Comparison of ENCODE assay signal across 8 mouse cellular contexts in genomic region chr11:9010853-9011339, GRCm38 (mm10). TPM values are rescaled to one million over a fixed set of nuclear protein-coding genes. Genes with fewer than 3 reads are reported as not detected.
A peak's percentile ranks its signal among the peaks of the same experiment; 100 is the strongest.
DNase-seq lines count a peak whose midpoint lies in the region; ATAC-seq and TF ChIP-seq lines count a peak whose summit lies in the region.

Gene Hus1, minus strand, starts transcription at chr11:9011191.

- under 1% methylated on average over 43 of the region's 43 CpGs for WGBS in forebrain, embryonic 12.5 days
- 0% methylated on average over 41 of the region's 43 CpGs for WGBS in heart, postnatal 0 days
- WGBS in liver, embryonic 16.5 days (ENCODE audit: insufficient replicate concordance), result under 1% methylated on average over 43 of the region's 43 CpGs
- WGBS in neural tube, embryonic 13.5 days, result under 1% methylated on average over 43 of the region's 43 CpGs

- peaks cover 14% of the 10 kb centered on the region for H3K79me2 ChIP-seq in CH12.LX (replicated peaks; ENCODE audit: control insufficient read depth, extremely low read depth, insufficient read depth, poor library complexity, severe bottlenecking)

- peak within 1 kb of the TSS; percentile 65 for H3K9ac ChIP-seq in CH12.LX (ENCODE audit: insufficient read depth, low read depth)
- peak within 1 kb of the TSS; percentile 80 for H3K9ac ChIP-seq in forebrain, embryonic 12.5 days
- H3K9ac ChIP-seq in heart, postnatal 0 days (replicated peaks; ENCODE audit: low read depth, low read length), result peak within 1 kb of the TSS; percentile 89
- H3K9ac ChIP-seq in liver, embryonic 16.5 days (ENCODE audit: low read depth, low read length), result peak within 1 kb of the TSS; percentile 86
- H3K9ac ChIP-seq in neural tube, embryonic 13.5 days, result peak within 1 kb of the TSS; percentile 81

- H3K4me3 ChIP-seq in CH12.LX (replicated peaks in 1 of 3; ENCODE audit: low read depth in 2 of 3, low read length in 2 of 3, poor library complexity in 1 of 3), result peak within 1 kb of the TSS; percentile 77 to 87 (median 86)
- peak within 1 kb of the TSS; percentile 68 for H3K4me3 ChIP-seq in forebrain, embryonic 12.5 days (replicated peaks)
- H3K4me3 ChIP-seq in heart, postnatal 0 days (ENCODE audit: low read depth, low read length), result peak within 1 kb of the TSS; percentile 96
- H3K4me3 ChIP-seq in liver, embryonic 16.5 days (ENCODE audit: low read depth, low read length), result peak within 1 kb of the TSS; percentile 89
- H3K4me3 ChIP-seq in neural tube, embryonic 13.5 days, result peak within 1 kb of the TSS; percentile 73
- peak within 1 kb of the TSS; percentile 97 for H3K4me3 ChIP-seq in testis, adult 2 months (ENCODE audit: control insufficient read depth, low read depth, low read length)

- peak; percentile 89 for TF ChIP-seq POLR2A in CH12.LX (IDR thresholded peaks at IDR 0.05; ENCODE audit: low read depth, low read length)
- TF ChIP-seq POLR2A in testis, adult 2 months (IDR thresholded peaks at IDR 0.05; ENCODE audit: control insufficient read depth, low read depth, low read length), result peak; percentile 83

- in situ Hi-C loops in CH12.LX (cut with MboI; ENCODE audit: low pct_ligation_motif_present, low pct_unique_long_range_greater_than_20kb, low sequenced_read_pairs), result no loop called here

- H3K27me3 ChIP-seq in CH12.LX (replicated peaks), result peaks cover 35% of the 10 kb centered on the region
- no peaks in the 10 kb centered on the region for H3K27me3 ChIP-seq in forebrain, embryonic 12.5 days
- no peaks in the 10 kb centered on the region for H3K27me3 ChIP-seq in heart, postnatal 0 days (ENCODE audit: control insufficient read depth, insufficient read depth, low read length)
- no peaks in the 10 kb centered on the region for H3K27me3 ChIP-seq in liver, embryonic 16.5 days (ENCODE audit: control insufficient read depth, insufficient read depth, low read depth, low read length)
- no peaks in the 10 kb centered on the region; the same call in 1 of the 2 replicates for H3K27me3 ChIP-seq in neural tube, embryonic 13.5 days
- no peaks in the 10 kb centered on the region for H3K27me3 ChIP-seq in testis, adult 2 months (ENCODE audit: control insufficient read depth, insufficient read depth, low read length)

- peak; percentile 83 for DNase-seq in CH12.LX (ENCODE audit: extremely low read depth)
- DNase-seq in c-Kit-positive CD71-positive TER-119-negative erythroid progenitor cells, embryonic 14.5 days (ENCODE audit: low read depth), result peak; percentile 81
- peak; percentile 71 for DNase-seq in heart, postnatal 0 days (ENCODE audit: low spot score)
- peak; percentile 92 to 94 for DNase-seq in kidney, postnatal 4 days

- no peak for TF ChIP-seq EP300 in CH12.LX (IDR thresholded peaks at IDR 0.05; ENCODE audit: low read length)
- TF ChIP-seq EP300 in heart, postnatal 0 days (IDR thresholded peaks at IDR 0.05; ENCODE audit: low read depth), result no peak

- peak within 1 kb of the TSS; percentile 73 for H3K27ac ChIP-seq in CH12.LX (ENCODE audit: insufficient read depth, low read depth)
- peak within 1 kb of the TSS; percentile 87 for H3K27ac ChIP-seq in forebrain, embryonic 12.5 days
- peak within 1 kb of the TSS; percentile 94 for H3K27ac ChIP-seq in heart, postnatal 0 days (ENCODE audit: low read depth)
- H3K27ac ChIP-seq in liver, embryonic 16.5 days (ENCODE audit: low read length), result peak within 1 kb of the TSS; percentile 86
- peak within 1 kb of the TSS; percentile 86 for H3K27ac ChIP-seq in neural tube, embryonic 13.5 days (replicated peaks)
- H3K27ac ChIP-seq in testis, adult 2 months (ENCODE audit: control insufficient read depth, insufficient read depth, low read depth, low read length), result peak within 1 kb of the TSS; percentile 84

- TF ChIP-seq CTCF in CH12.LX (conservative IDR thresholded peaks at IDR 0.05 in 1 of 2, IDR thresholded peaks at IDR 0.05 in 1 of 2; ENCODE audit: low read depth in 2 of 2, low read length in 2 of 2), result no peak
- TF ChIP-seq CTCF in heart, postnatal 0 days (IDR thresholded peaks at IDR 0.05; ENCODE audit: low read depth), result no peak
- TF ChIP-seq CTCF in testis, adult 2 months (IDR thresholded peaks at IDR 0.05; ENCODE audit: control insufficient read depth, insufficient read depth, insufficient replicate concordance, low read depth, low read length), result no peak

- no peaks in the 10 kb centered on the region for H3K9me3 ChIP-seq in CH12.LX (replicated peaks; ENCODE audit: low read length)
- no peaks in the 10 kb centered on the region for H3K9me3 ChIP-seq in forebrain, embryonic 12.5 days
- no peaks in the 10 kb centered on the region for H3K9me3 ChIP-seq in heart, postnatal 0 days (replicated peaks; ENCODE audit: control insufficient read depth, low read length)
- no peaks in the 10 kb centered on the region for H3K9me3 ChIP-seq in liver, embryonic 16.5 days (replicated peaks; ENCODE audit: control insufficient read depth, low read length)
- H3K9me3 ChIP-seq in neural tube, embryonic 13.5 days, result no peaks in the 10 kb centered on the region

- dilution Hi-C loops in CH12.LX (cut with MboI; ENCODE audit: extremely low pct_ligation_motif_present, extremely low pct_unique_long_range_greater_than_20kb, low sequenced_read_pairs), result no loop called here

- peaks cover 4 to 23% of the 10 kb centered on the region in 2 experiments; a peak in 3 of 4 replicates for H3K4me1 ChIP-seq in CH12.LX (ENCODE audit: control insufficient read depth in 1 of 2, insufficient read depth in 2 of 2)
- peaks cover 17% of the 10 kb centered on the region for H3K4me1 ChIP-seq in forebrain, embryonic 12.5 days
- peaks cover 10% of the 10 kb centered on the region for H3K4me1 ChIP-seq in heart, postnatal 0 days (ENCODE audit: control insufficient read depth, insufficient read depth)
- peaks cover 9% of the 10 kb centered on the region for H3K4me1 ChIP-seq in liver, embryonic 16.5 days (ENCODE audit: control insufficient read depth, low read depth, low read length)
- peaks cover 15% of the 10 kb centered on the region for H3K4me1 ChIP-seq in neural tube, embryonic 13.5 days (replicated peaks)
- H3K4me1 ChIP-seq in testis, adult 2 months (ENCODE audit: control insufficient read depth, insufficient read depth, low read length), result no peaks in the 10 kb centered on the region

- peak; percentile 95 for ATAC-seq in forebrain, embryonic 12.5 days (ENCODE audit: low FRiP score)
- ATAC-seq in heart, postnatal 0 days (ENCODE audit: insufficient read depth, low read depth), result peak; percentile 96
- peak; percentile 96 for ATAC-seq in liver, embryonic 16.5 days (ENCODE audit: low read depth)
- peak; percentile 93 for ATAC-seq in neural tube, embryonic 13.5 days (ENCODE audit: low read depth)

- TF ChIP-seq RAD21 in CH12.LX (IDR thresholded peaks at IDR 0.05; ENCODE audit: low read depth, low read length), result no peak

- H3K36me3 ChIP-seq in CH12.LX (replicated peaks in 1 of 2; ENCODE audit: control insufficient read depth in 1 of 2, insufficient read depth in 1 of 2, low read length in 1 of 2), result peaks cover 19 to 30% of the 10 kb centered on the region in 2 experiments
- H3K36me3 ChIP-seq in forebrain, embryonic 12.5 days (replicated peaks), result peaks cover 12% of the 10 kb centered on the region; the same call in 1 of the 2 replicates
- H3K36me3 ChIP-seq in heart, postnatal 0 days (replicated peaks; ENCODE audit: control insufficient read depth, insufficient read depth, low read length), result peaks cover 25% of the 10 kb centered on the region
- peaks cover 7% of the 10 kb centered on the region for H3K36me3 ChIP-seq in liver, embryonic 16.5 days (ENCODE audit: control insufficient read depth, insufficient read depth)
- peaks cover 5% of the 10 kb centered on the region; the same call in 1 of the 2 replicates for H3K36me3 ChIP-seq in neural tube, embryonic 13.5 days
- no peaks in the 10 kb centered on the region; the same call in 1 of the 2 replicates for H3K36me3 ChIP-seq in testis, adult 2 months (ENCODE audit: control insufficient read depth, insufficient read depth, low read length)

- H3K4me2 ChIP-seq in CH12.LX (ENCODE audit: insufficient read depth, low read depth, poor library complexity, severe bottlenecking), result peak within 1 kb of the TSS; percentile 91
- H3K4me2 ChIP-seq in forebrain, embryonic 12.5 days, result peak within 1 kb of the TSS; percentile 75
- peak within 1 kb of the TSS; percentile 73 for H3K4me2 ChIP-seq in heart, postnatal 0 days (ENCODE audit: low read depth, low read length)
- H3K4me2 ChIP-seq in liver, embryonic 16.5 days (ENCODE audit: low read depth, low read length), result peak within 1 kb of the TSS; percentile 88
- peak within 1 kb of the TSS; percentile 76 for H3K4me2 ChIP-seq in neural tube, embryonic 13.5 days

TF ChIP-seq in CH12.LX, 34 proteins besides CTCF, POLR2A, EP300 and RAD21 (continues in another document):
- TF ChIP-seq JUND (conservative IDR thresholded peaks at IDR 0.05; ENCODE audit: low read depth, low read length) (no peak), CHD2 (IDR thresholded peaks at IDR 0.05; ENCODE audit: low read length) (0 out of 2 replicates have a peak, but pooled peaks have one; percentile 28), ZC3H11A (IDR thresholded peaks at IDR 0.05; ENCODE audit: low read depth, low read length) (no peak), MYC (IDR thresholded peaks at IDR 0.05; ENCODE audit: low read depth, low read length) (peak; percentile 57), E2F4 (IDR thresholded peaks at IDR 0.05; ENCODE audit: insufficient replicate concordance, low read depth, low read length) (peak; percentile 84; the same call in 1 of the 2 replicates), JUN (IDR thresholded peaks at IDR 0.05; ENCODE audit: insufficient read depth, low read depth, low read length) (no peak), GABPA (IDR thresholded peaks at IDR 0.05; ENCODE audit: insufficient replicate concordance, low read depth, low read length) (peak; percentile 33; the same call in 1 of the 2 replicates), HCFC1 (IDR thresholded peaks at IDR 0.05; ENCODE audit: low read depth, low read length) (peak; percentile 93), ZKSCAN1 (IDR thresholded peaks at IDR 0.05; ENCODE audit: borderline replicate concordance, low read depth, low read length) (no peak), UBTF (IDR thresholded peaks at IDR 0.05; ENCODE audit: low read depth, low read length) (peak; percentile 98), MAZ (IDR thresholded peaks at IDR 0.05; ENCODE audit: low read depth, low read length) (peak; percentile 84), ELF1 (IDR thresholded peaks at IDR 0.05; ENCODE audit: low read depth, low read length) (peak; percentile 74; the same call in 1 of the 2 replicates)

RNA-seq across cellular contexts. Expression of gene Hus1, which starts in this region (rescaled TPM):
- total RNA-seq in CH12.LX (2012; rRNA removed) (14.3 and 18.2 TPM in 2 replicates), CH12.LX (2014; rRNA removed) (31.0 and 31.4 TPM in 2 replicates)
- polyA plus RNA-seq in CH12.LX (2012; ENCODE audit: insufficient read length, low read depth), result 28.7 and 29.9 TPM in 2 replicates
- 20.5 and 22.1 TPM in 2 replicates for polyA plus RNA-seq in forebrain, embryonic 12.5 days (2016; fragmentation: Nextera tagmentation; extraction: Ambion mirVana)
- 13.7 and 14.4 TPM in 2 replicates for total RNA-seq in heart, postnatal 0 days (2014; rRNA removed; ENCODE audit: low replicate concordance)
- polyA plus RNA-seq in heart, postnatal 0 days (2015; fragmentation: Nextera tagmentation; extraction: Ambion mirVana), result 8.1 and 8.4 TPM in 2 replicates
- 6.2 and 6.6 TPM in 2 replicates for polyA plus RNA-seq in liver, embryonic 16.5 days (2015; fragmentation: Nextera tagmentation; extraction: Ambion mirVana)
- polyA plus RNA-seq in neural tube, embryonic 13.5 days (2015; fragmentation: Nextera tagmentation; extraction: Ambion mirVana), result 9.9 and 11.9 TPM in 2 replicates
- polyA plus RNA-seq in testis, adult 2 months (2012; rRNA removed), result 3.7 TPM in 2 replicates

Comparison
In these comparisons a context has a peak if more than half of its experiments do, and no peak if none do; other contexts are left out.
1. Peak in every context shown above with its lines: DNase-seq, ATAC-seq, H3K4me3 ChIP-seq and H3K27ac ChIP-seq.